Mouse (Mus musculus) natural killer cell, adult 2 months (primary cell): Measurements from ENCODE around the gene Pdcd1lg2.

Source experiments
- DNase-seq, 2 experiments: peaks; one replicate each; pipeline ENCODE4 v3.0.0; 2022; ENCODE audit warnings: low spot score in 2 of 2

Pdcd1lg2 gene

DNA sequence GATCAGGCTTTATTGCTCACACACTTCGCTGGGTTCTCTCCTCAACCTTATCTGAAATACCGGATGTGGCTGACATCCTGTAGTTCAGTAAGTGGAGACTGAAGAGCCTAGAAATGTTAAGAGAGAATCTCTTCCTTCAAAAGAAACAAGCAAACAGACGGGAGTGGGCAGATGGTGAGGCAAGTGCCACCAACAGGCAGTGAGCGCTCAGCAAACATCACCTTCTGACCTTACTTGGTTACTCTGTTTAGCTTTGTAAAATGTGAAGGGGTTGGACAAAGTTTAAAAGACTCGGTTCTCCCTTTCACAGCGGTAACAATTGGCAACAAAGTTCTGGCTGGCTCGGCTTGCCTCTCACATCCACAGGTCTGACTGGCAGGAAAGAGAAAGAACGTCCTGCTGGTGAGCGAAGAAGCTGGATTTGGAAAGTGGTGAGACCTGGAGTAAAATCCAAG lies 8.0 kb downstream of the Pdcd1lg2 start:
- peak; percentile 43 to 53 for DNase-seq

DNA sequence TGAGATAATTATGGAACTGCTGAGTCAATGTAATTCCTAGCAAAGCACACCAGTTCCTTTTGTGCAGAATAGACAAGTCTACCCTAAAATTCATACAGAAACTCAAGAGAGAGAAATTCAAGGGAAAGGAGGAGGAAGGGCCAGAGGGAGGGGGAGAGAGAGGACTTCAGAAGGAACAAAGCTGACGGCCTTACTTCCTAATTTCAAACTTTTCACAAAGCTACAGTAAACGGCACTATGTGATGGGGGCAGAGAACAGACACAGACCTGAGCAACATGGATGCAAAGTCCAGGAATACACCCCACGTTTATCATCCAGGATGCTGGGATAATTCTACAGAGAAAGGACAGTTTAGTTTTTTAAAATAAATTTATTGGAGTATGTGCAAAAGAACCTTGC lies 8.8 kb downstream of the Pdcd1lg2 start:
- no peak for DNase-seq

DNA sequence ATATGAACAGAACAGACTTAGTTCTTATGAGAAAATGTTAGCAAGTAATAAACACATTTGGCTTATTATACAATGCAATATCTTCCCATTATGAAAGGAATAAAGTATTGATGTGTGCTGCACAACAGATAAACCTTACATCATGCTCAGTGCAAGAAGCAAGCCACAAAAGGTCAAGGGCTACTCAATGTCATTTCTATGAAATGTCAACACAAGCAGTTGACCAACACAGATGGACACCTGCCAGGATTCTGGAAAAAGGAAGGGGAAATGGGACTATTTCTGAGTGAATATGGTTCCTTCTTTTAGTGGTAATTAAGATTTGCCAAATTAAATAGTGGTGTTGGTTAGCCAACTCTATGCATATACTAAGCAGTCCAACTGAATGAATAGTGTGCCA lies 9.2 kb downstream of the Pdcd1lg2 start:
- no peak for DNase-seq

DNA sequence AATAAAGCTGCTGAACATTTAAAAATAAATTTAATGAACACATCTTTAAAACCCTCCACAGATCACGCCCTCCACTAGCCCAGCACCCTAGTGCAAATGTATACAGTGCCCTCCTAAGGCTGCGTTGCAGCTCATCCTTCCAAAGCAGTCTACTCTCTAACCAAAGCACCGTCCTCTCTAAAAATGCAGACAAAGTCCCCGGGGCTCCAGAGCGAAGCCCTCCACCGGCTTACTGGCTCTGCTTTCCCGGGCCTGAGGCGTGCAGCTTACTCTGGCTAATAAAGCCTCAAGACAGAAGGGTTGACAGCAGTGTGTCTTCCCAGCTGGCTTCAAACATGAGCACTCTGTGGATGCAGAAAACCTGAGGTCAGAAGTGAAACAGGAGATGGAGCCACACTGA lies 9.7 kb downstream of the Pdcd1lg2 start:
- no peak for DNase-seq

DNA sequence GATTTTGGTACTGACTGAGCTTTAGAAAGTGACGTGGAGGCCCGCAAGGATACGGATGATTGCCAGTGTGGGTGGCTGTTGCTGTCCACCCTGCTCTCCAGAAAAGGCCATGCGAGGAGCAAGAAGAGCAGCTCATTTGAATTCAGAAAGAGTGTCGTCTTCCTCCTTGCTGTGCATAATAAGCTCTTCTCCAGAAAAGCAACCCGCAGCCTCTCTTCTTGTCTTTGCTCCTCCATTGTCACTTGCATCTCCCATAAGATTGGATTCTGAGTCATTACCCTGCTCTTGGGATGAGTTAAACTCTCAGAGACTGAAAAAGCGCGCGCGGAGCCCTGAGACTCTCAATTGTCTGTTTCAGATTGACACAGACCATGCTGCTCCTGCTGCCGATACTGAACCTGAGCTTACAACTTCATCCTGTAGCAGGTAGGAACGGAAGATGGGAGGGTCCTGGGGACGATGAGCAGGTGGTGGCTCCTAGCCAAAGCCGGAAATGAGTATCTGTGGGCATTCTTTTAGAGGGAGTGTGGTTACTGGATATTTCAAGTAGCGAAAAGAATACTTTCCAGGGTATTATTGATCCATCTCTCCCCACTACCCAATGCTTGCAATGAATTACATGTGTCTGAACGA lies 11.4 kb downstream of the Pdcd1lg2 start:
- no peak for DNase-seq

DNA sequence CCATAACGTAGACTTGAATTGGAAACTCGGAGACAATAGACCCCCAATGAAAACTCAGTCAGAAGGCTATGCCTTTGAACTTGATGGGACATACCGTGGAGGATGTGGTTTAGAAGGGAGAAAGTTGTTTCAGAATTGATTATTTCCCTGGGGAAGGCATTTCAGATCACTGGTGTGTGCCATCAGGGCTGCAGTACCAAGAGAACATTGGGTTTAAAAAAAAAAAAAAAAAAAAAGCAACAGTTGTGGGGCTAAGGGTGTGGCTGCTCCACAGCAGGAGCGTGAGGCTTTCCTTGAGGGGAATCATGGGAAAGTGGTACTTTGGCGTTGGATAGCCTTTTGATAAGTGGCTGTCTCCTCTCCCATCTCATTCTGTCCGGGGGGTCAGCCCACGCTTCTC lies 12.1 kb downstream of the Pdcd1lg2 start:
- no peak for DNase-seq

DNA sequence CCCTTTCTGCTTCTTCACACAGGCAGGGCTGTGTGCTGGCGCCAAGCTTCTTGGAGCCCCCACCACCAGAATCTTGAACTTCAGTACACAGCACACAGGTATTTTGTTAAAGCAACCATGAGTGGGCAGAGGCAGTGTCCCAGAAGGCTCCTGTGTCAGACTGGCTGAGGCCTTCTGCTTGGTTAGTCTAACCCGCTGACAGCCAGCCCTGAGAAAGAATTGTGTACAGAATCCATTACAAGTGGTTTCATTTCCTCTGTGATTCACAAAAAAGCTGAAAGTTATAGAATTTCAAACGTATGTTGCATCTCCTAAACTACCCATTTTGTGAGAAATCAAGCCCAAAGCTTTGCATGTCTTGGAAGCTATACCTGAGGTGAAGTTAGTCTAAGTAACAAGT lies 19.8 kb downstream of the Pdcd1lg2 start:
- peak; percentile 7 to 45 for DNase-seq

DNA sequence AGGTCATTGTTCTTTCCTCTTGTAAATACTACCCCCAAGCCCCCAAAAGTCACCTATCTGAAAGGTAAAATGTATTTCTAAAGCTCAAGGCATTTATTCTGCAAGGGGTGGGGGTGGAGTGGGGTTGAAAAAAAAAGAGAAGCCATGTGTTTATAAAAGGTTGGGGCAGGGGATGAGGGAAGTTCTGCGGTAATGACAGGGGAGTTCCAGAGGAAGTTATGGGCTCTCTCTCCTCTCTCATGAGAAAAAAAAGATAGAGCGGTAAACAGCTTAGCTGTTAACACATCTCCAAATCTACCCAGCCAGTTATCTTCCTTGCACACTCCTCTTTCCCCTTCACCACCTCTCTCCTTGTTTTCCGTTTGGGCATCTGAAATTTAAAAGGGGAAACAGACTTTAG lies 20.2 kb downstream of the Pdcd1lg2 start:
- peak; percentile 60 to 66 for DNase-seq

DNA sequence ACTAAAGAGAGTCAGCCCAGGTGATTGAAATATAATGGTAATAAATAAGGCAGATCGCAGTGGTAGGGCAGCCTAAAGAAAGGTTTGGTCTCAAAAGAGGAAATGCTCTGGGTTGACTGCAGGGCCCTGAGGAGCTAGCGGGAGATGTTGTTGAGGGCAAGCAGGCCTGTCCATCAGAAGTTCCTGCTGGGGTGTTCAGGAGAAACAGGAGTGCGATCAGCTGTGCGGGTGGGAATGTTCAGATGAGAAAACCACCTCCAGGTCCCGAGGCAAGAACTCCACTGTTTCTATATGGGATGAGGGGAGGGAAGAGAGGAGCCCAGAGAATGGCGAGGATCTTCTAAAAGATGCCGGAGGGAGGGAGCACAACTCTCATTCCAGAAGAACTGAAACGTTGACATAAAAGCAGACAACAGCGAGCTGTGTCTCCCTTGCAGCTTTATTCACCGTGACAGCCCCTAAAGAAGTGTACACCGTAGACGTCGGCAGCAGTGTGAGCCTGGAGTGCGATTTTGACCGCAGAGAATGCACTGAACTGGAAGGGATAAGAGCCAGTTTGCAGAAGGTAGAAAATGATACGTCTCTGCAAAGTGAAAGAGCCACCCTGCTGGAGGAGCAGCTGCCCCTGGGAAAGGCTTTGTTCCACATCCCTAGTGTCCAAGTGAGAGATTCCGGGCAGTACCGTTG lies 26.2 kb downstream of the Pdcd1lg2 start:
- DNase-seq = no peak

DNA sequence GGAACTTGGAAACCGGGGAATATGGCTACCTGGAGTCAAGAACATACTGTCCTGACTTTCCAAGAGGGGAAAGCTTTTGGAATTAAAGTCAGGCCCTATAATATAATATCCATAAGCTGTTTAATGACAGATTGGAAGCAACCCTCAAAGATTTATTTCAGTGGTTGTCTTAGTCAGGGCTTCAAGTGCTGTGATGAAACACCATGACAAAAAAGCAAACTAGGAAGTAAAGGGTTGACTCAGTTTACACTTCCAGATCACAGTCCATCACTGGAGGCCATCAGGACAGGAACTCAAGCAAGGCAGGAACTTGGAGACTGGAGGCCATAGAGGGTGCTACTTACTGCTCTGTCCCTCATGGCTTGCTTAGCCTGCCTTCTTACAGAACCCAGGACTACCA lies 27.1 kb downstream of the Pdcd1lg2 start:
- DNase-seq = no peak

DNA sequence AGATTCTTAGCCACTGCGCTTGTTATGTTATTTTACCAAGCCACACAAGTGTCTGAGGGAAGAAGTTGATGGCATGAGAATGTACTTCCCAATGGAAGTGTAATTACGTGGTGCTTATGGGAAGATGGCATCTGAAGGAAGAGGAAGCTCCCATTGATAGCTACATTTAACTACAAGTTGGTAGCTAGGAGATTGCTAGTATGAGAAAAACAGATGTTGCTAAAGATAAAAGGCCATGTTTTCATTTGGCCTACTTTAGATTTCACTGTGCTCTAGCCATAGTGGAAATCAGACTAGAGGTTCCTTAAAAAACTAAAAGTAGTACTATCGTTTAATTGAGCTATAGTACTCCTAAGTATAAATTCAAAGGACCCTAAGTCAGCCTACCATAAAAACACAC lies 28.5 kb downstream of the Pdcd1lg2 start:
- DNase-seq = no peak

DNA sequence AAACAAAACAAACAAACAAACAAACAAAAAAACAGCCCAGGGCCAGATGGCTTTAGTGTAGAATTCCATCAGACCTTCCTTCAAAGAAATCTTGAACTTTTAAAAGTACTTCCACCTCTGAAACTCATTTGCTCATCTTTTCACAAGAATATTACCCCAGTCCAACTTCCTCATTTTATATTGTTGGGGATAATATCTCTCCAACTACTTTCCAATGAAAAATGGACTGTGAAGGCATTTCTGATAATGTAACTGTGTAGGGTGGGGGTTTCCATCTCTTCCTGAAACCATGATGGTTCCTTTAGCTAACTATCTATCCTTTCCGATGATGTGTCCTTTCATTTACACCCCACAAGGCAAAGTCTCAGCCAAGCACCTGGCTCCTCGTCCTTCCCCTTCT lies 31.8 kb downstream of the Pdcd1lg2 start:
- DNase-seq = no peak

DNA sequence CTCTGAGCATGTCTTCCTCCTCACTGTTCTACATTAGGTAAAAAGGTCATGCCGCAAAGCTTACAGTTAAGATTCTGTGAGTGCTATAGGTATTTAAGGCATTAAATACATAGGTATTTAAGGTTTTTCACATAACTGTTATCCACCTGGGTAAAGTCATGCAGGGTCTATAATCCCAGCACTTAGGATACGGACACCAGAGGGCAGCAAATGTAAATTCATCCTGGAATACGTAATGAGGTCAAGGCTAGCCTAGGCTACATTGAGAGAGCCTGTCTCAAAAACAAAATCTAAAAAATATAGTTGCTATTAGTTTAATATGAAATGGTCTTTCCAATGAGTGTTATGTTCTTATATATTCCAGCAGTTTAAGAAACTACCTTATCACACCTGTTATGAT lies 33.6 kb downstream of the Pdcd1lg2 start:
- DNase-seq = no peak

DNA sequence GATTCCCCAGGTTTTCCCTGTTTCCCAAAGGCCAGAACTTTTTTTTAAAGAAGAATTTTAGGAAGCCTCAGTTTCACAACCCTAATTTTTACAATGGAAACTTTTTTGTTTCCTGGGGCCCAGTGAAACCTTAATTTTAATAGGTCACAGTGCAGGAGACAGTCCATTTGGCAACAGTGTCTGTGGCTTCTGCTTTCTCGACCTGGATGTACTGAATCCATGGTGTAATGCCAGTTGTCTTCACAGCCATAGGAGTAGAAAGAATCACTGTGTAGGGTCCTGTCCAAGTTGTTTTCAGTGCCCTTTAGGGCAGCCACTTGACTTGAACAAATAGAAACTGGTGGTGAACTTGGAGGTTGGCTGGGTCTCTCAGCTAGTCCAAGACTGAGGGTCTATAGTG lies 37.7 kb downstream of the Pdcd1lg2 start:
- DNase-seq = no peak

DNA sequence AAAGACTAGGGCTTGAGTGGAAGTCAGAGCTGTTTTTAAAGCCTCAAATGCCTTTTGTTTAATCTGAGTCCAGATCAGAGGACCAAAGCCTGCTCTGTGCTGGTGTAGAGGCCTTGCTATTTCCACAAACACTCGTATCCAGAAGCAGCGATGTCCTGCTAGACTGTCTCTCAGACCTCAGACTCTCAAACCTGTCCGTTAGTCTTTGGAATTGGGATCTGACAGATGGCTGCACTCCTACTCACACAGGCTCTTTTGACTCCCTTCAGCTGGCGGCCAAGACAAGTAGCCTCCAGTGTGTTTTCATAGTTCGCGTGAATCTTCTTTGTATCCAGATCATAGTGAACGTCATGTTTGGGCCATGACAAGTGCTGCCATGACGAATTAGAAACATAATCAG lies 39.7 kb downstream of the Pdcd1lg2 start:
- no peak for DNase-seq

DNA sequence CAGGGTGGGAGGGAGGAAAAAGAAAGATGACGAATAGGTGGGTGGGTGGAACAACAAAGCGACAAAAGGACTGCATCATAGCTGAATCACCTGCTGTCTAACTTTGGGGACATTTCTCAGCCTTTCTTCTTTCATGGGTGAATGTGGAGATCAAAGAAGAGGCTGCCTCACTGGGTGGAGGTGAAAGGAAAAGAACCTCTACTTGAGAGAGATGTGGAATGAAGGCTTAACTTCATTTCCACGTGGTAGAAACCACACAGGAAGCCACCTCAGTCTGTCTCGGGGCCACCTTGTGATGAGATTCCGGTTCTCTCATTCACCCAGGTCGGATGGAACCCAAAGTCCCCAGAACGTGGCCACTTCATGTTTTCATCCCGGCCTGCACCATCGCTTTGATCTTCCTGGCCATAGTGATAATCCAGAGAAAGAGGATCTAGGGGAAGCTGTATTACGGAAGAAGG lies 43.5 kb downstream of the Pdcd1lg2 start:
- peak; percentile 73 to 77 for DNase-seq

DNA sequence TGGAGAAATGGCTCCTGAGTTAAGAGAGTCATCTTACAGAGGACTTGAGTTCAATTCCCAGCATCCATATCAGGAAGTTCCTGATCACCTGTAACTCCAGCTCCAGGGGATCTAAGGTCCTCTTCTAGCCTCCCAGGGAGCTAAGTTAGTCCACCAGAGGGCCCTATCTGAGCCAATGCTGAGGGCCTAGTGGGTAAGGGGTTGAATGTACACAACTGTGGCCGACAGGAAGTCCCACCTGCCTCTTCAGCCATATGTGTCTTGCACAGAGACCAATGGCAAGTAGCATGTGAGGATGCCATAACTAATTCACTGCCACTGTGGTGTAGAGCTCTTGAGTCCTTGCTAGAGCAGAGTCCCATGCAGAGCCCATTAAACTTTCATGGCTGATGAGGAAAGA lies 44.4 kb downstream of the Pdcd1lg2 start:
- no peak for DNase-seq

DNA sequence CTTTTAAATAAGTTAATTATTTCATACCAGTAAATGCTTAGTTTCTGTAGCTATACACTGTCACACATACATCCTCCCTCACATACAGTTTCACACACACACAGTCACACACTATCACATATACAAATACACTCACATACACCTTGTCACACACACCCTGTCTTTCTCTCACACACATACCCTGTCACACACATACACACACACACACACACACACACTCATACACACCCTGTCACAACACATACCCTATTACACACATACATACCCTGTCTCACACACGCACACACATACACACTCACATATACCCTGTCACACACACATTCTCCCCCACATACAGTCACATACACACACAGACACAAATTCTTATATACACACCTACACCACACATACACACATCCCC lies 47.3 kb downstream of the Pdcd1lg2 start:
- DNase-seq = no peak

DNA sequence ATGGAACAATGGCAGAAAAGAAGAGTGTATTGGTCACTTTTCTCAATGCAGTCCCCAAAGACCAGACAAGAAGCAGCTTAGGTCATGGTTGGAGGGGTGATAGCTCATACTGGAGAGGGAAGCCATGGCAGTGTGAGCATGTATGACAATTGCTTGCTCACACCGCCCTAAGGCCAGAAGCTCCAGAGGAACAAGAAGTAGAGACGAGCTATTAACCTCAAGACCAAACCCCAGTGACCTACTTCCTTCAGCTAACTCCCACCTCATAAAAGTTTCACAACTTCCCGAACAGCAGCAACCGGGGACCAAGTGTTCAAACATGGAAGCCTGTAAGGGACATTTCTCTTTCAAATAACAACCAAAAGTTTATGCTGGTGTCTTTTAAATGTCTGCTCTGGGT lies 51.7 kb downstream of the Pdcd1lg2 start:
- DNase-seq = peak; percentile 11 to 19

DNA sequence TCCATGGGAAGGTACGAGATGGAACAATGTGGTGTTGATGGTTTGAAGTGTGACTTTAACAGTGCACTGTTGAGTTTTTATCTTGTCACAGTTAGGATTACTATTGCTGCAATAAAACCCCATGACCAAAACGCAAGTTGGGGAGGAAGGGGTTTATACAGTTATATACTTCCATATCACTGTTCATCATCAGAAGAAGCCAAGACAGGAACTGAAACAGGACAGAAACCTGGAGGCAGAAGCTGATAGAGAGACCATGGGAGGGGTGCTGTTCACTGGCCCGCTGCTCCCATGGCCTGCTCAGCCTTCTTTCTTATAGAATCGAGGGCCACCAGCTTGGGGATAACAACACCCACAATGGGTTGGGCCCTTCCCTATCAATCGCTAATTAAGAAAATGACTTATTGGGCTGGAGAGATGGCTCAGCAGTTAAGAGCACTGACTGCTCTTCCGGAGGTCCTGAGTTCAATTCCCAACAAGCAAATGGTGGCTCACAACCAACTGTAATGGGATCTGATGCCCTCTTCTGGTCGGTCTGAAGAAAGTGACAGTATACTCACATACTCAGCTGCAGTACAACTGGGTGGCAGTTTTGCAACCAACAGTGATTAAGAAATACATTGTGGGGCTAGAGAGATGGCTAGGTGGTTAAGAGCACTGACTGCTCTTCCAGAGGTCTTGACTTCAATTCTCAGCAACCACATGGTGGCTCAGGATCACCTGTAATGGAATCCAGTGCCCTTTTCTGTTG lies 53.1 kb downstream of the Pdcd1lg2 start:
- DNase-seq = no peak

DNA sequence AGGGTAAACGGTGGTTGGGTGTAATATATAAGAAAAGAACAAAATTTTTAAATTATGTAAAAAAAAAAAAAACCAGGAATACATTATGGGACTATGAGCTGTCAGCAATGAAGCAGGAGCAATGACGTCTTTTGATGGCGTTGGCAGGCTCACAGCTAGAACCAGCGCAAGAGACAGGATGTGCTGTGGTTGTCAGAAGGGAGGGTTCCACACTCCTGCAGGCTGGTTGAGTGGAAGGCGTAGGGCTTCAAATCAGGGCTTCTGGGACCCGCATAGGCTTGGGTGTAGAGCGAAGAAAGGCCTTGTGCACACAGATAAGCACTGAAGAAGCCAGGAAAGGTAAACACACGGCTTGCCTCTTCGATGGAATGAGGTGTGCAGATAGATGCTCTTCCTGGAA lies 56.1 kb downstream of the Pdcd1lg2 start:
- DNase-seq = peak; percentile 39 to 49

DNA sequence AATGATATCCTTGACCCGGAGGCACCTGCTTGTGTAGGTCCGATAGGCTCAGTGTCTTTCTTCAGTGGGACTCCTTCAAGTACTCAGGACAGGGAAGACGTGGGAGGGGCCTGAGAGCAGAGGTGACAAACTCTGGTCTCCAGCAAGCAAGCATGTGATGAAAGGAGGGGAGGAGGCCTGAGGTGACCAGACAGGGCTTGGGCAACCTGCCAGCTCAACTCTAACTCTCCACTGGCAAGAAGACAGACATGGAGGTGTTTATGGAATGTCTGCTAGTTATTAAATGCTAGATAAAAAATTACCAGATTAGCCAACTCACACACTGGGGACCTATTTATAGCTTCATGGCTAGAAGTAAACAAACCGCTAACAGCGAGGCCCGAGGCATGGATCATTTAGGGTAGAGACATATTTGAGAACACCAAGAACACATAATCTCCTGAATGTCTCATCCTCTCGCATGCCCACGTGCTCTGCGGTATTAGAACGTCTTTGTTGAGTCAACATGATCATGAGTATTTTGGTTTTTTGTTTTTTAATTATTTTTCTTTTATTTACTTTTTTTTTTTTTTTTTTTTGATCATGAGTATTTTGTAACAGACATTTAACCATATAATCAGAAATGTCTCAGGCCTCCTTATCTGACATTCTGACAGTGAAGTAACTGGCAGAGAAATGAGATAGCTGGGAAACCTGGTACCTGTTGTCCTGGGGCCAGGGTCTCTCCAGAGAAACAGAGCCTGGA lies 58.4 kb downstream of the Pdcd1lg2 start:
- DNase-seq = no peak
